Mouse (Mus musculus) heart, adult 2 months (tissue): Measurements from ENCODE around the gene Srsf2. TPM values are rescaled to one million over a fixed set of nuclear protein-coding genes. Genes with fewer than 3 reads are reported as not detected.
"Not testable (repeated sequence)": the region's sequence is repeated elsewhere in the genome, so short reads cannot be mapped to it uniquely, and the experiment has no call there.

Experiments
- DNase-seq, 2 experiments: peaks; one replicate each; pipeline ENCODE4 v3.0.0; 2021
- H3K27ac ChIP-seq: fragments of 200-600 bp; 2 replicates; pipeline ENCODE4 v1.8.1; 2022
- H3K27me3 ChIP-seq: fragments of 200-500 bp; 2 replicates; pipeline ENCODE4 v1.6.1; 2012; ENCODE audit warnings: mild to moderate bottlenecking, low read length, inconsistent platforms, mixed read lengths; ENCODE audit not compliant: control insufficient read depth, insufficient read depth
- H3K36me3 ChIP-seq: fragments of 200-500 bp; 2 replicates; pipeline ENCODE4 v1.6.1; 2012; ENCODE audit warnings: low read length, inconsistent platforms; ENCODE audit not compliant: control insufficient read depth, insufficient read depth
- H3K4me1 ChIP-seq: fragments of 200-500 bp; 2 replicates; pipeline ENCODE4 v1.6.1; 2011; ENCODE audit warnings: low read length; ENCODE audit not compliant: control insufficient read depth, insufficient read depth
- H3K4me3 ChIP-seq: fragments of 200-600 bp; 2 replicates; pipeline ENCODE4 v1.8.1; 2022
- H3K79me2 ChIP-seq: fragments of 200-500 bp; replicated peaks from 2 replicates; pipeline ENCODE4 v1.6.1; 2012; ENCODE audit warnings: mild to moderate bottlenecking, inconsistent platforms, low read length, moderate library complexity, mixed read lengths; ENCODE audit not compliant: control insufficient read depth, insufficient read depth
- H3K9ac ChIP-seq: fragments of 200-500 bp; 2 replicates; pipeline ENCODE4 v1.6.1; 2012; ENCODE audit warnings: low read depth, mild to moderate bottlenecking, control low read depth, inconsistent platforms, low read length, mixed read lengths
- CTCF ChIP-seq: fragments of 200-600 bp; IDR thresholded peaks from 2 replicates; pipeline ENCODE4 v1.8.1; 2022; ENCODE audit warnings: antibody characterized with exemption, mild to moderate bottlenecking, moderate library complexity
- EP300 ChIP-seq: fragments of 200-500 bp; IDR thresholded peaks from 2 replicates; pipeline ENCODE4 v1.6.1; 2011; ENCODE audit warnings: low read depth, low read length, control low read depth; ENCODE audit not compliant: insufficient read depth
- POLR2A ChIP-seq: fragments of 200-500 bp; IDR thresholded peaks from 2 replicates; pipeline ENCODE4 v1.6.1; 2011; ENCODE audit warnings: mild to moderate bottlenecking, low read depth, low read length, control low read depth; ENCODE audit not compliant: insufficient read depth
- WGBS: fragments of 180-500 bp; shearing (Covaris S2); methylation state at CpG from one replicate; pipeline ENCODE4 v1.1.7; 2018; 5-methylcytosine and 5-hydroxymethylcytosine counted together
- intact Hi-C: fragments of 180-260 bp; cut with DNase I; formaldehyde crosslinking; loops from one replicate; pipeline ENCODE4 v1.15.1; 2025
- long read RNA-seq: library from polyadenylated mRNA; stranded (forward); transcript quantifications from one replicate; pipeline ENCODE4 v2.0.0, GENCODE M21; 2021
- polyA plus RNA-seq: library from polyadenylated mRNA; depleted of rRNA; stranded (reverse); fragments of >200 nt; gene quantifications from 2 replicates; pipeline ENCODE4 v1.2.3, GENCODE M21; 2012; rRNA removed
- total RNA-seq, 2 experiments: library from RNA; stranded (reverse); gene quantifications; 2 replicates each; pipeline ENCODE4 v1.2.3; 2021

Gene Srsf2
- total RNA-seq (100 to 1,000 TPM in 1 of 2 experiments, 10 to 100 TPM in 1; 91.4 to 104 TPM), polyA plus RNA-seq (158 and 165 TPM in 2 replicates)
- long read RNA-seq, transcript Srsf2-201 (3 exons, 1,899 nt), result major isoform, 55 of 69 reads
- long read RNA-seq, partial matches to known transcripts, result 6 of 69 reads
- long read RNA-seq, other reads (novel, unspliced or antisense), result 7 of 69 reads

GRCm38 (mm10) chr11:116852891-116853511 is at the start of gene Srsf2:
TSS of gene Srsf2 (minus strand) at chr11:116853094.
- peaks cover 7% of the 10 kb centered on the region for H3K4me1 ChIP-seq
- TF ChIP-seq POLR2A, result peak; percentile 99
- TF ChIP-seq EP300, result peak; percentile 62; the same call in 1 of the 2 replicates
- no peak for TF ChIP-seq CTCF
- H3K4me3 ChIP-seq, result peak within 1 kb of the TSS; percentile 81
- DNase-seq, result peak; percentile 97 to 98
- H3K27me3 ChIP-seq, result no peaks in the 10 kb centered on the region
- WGBS, result under 1% methylated on average over 74 of the region's 74 CpGs
- peak within 1 kb of the TSS; percentile 98 for H3K9ac ChIP-seq
- no peaks in the 10 kb centered on the region for H3K79me2 ChIP-seq
- intact Hi-C loops, result no loop called here
- peak within 1 kb of the TSS; percentile 98 for H3K27ac ChIP-seq
- H3K36me3 ChIP-seq, result peaks cover 34% of the 10 kb centered on the region

- H3K79me2 ChIP-seq, H3K9ac ChIP-seq: not testable (repeated sequence)
- WGBS, result 86% methylated on average over 10 of the region's 10 CpGs
Measured at GRCm38 (mm10) chr11:116902588-116902987, 49.7 kb upstream of the Srsf2 start.

DNA sequence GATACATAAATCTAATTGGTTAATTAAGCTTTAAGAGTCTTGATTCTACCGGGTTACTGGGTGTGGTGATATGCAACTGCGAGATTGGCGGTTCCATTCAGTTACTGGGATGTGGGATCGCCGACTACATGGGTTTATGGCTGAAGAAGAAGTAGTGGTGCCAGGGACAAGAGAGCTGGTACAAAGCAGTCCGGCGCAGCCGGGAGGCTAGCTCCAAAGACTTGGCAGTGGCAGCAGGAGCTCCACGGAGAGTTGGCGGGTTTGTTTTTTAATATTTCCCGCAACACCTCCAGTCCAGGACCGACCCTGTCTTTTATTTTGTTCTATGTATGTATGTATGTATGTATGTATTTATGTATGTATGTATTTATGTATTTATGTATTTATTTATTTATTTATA is 46.4 kb upstream of the Srsf2 start:
- H3K36me3 ChIP-seq, result no peaks in the 10 kb centered on the region
- H3K9ac ChIP-seq, result no peak overlapping the region
- WGBS, result 92% methylated on average over 12 of the region's 12 CpGs
- H3K79me2 ChIP-seq, result no peaks in the 10 kb centered on the region
- DNase-seq, result no peak
- H3K4me3 ChIP-seq, result no peak overlapping the region
- no peaks in the 10 kb centered on the region for H3K27me3 ChIP-seq
- no peak overlapping the region for H3K27ac ChIP-seq
- H3K4me1 ChIP-seq, result no peaks in the 10 kb centered on the region
- intact Hi-C loops, result no loop called here
- TF ChIP-seq CTCF (no peak), POLR2A (no peak)

More at GRCm38 (mm10) chr11:116902588-116902987, 49.7 kb upstream of the Srsf2 start:
- H3K4me1 ChIP-seq, H3K4me3 ChIP-seq, H3K27me3 ChIP-seq, intact Hi-C loops, DNase-seq, H3K36me3 ChIP-seq, H3K27ac ChIP-seq: not testable (repeated sequence)

DNA sequence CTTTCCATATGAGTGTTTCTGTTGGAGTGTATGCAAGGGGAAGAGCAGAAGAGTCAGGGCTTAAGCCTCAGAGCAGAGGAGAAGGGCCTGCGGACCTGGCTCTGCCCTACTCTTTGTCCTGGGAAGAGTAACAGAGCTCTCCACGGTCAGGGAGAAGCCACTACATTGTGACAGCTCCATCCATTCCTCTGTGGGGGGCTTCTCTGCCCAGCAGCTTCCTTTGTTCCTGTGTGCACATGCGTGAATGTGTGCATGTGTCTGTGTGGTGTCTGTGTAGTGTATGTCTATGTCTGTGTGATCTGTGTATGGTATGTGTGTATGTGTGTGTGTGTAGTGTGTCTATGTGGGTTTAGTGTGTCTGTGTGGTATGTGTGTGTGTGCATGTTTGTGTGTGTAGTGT is 42.5 kb upstream of the Srsf2 start:
- no peak overlapping the region for H3K4me3 ChIP-seq
- no peak overlapping the region for H3K9ac ChIP-seq
- H3K36me3 ChIP-seq, result no peaks in the 10 kb centered on the region
- no peaks in the 10 kb centered on the region for H3K4me1 ChIP-seq
- no peaks in the 10 kb centered on the region for H3K27me3 ChIP-seq
- DNase-seq, result no peak
- intact Hi-C loops, result no loop called here
- WGBS, result 83% methylated on average over 3 of the region's 3 CpGs
- TF ChIP-seq CTCF, result no peak
- no peak for TF ChIP-seq EP300
- no peak for TF ChIP-seq POLR2A
- no peaks in the 10 kb centered on the region for H3K79me2 ChIP-seq
- no peak overlapping the region for H3K27ac ChIP-seq

DNA sequence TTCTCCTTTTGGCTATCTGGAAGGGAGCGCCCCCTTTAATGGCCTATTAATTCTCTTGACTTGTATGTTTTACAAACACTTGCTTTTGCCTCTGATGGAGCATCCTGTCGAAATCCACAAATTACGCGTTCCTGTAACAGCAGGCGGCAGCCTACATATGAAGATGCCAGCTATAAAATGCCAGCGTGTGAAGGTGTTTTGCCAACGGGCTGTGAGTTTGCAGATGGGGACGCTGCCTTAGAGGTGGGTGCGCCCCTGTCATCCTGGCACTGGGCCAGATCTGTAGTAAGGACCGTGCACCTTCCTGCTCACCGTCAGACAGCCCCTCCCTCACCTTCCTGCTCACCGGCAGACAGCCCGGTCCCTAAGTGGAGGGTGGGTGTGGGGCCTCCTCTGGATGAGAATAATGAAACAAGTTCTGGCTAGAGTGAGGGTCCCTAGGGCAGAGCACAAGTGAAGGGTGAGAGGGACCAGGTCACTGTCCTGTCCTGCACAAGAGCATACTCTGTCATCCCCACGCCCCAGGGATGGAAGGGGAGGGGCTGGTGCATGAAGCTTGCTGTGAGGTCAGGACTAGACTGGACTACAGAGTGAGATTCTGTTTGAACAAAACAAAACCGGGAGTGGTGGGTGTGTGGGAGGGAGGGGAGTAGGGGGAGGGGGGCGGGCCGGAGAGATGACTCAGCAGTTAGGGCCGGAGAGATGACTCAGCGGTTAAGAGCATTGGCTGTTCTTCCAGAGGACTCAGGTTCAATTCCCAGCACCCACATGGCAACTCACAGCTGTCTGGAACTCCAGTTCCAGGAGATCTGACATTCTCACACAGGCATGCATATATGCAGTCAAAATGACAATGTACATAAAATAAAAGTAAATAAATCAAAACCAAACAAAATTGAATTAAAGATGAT is 40.9 kb upstream of the Srsf2 start:
- no peak for TF ChIP-seq CTCF
- TF ChIP-seq POLR2A, result no peak
- TF ChIP-seq EP300, result no peak
- H3K79me2 ChIP-seq, result no peaks in the 10 kb centered on the region
- no peaks in the 10 kb centered on the region for H3K36me3 ChIP-seq
- H3K4me1 ChIP-seq, result no peaks in the 10 kb centered on the region
- no peak overlapping the region for H3K9ac ChIP-seq
- 66% methylated on average over 19 of the region's 19 CpGs for WGBS
- no peak overlapping the region for H3K27ac ChIP-seq
- no peak overlapping the region for H3K4me3 ChIP-seq
- H3K27me3 ChIP-seq, result no peaks in the 10 kb centered on the region
- no peak for DNase-seq
- intact Hi-C loops, result no loop called here

- Histone ChIP-seq H3K36me3 (no peaks in the 10 kb centered on the region), H3K27ac (no peak overlapping the region), H3K79me2 (no peaks in the 10 kb centered on the region), H3K4me1 (peaks cover 1% of the 10 kb centered on the region; the same call in 1 of the 2 replicates), H3K9ac (no peak overlapping the region), H3K27me3 (no peaks in the 10 kb centered on the region), H3K4me3 (no peak overlapping the region)
- DNase-seq, result no peak
- TF ChIP-seq CTCF (no peak), EP300 (no peak), POLR2A (no peak)
- intact Hi-C loops, result loop anchor here (10.0 kb wide), 1 partner anchor 288 kb away; no protein-coding TSS in a partner anchor
- WGBS, result 65% methylated on average over 5 of the region's 5 CpGs
Measured at GRCm38 (mm10) chr11:116887136-116887535, 34.2 kb upstream of the Srsf2 start.
